Mouse (Mus musculus): Measurements from ENCODE around the gene Pygb. TPM values are rescaled to one million over a fixed set of nuclear protein-coding genes. Genes with fewer than 3 reads are reported as not detected.

Gene Pygb
- 100 to 1,000 TPM; 135 to 136 TPM for total RNA-seq (2021)

GRCm38 (mm10) chr2:150786251-150787180, at the start of gene Pygb:
TSS of gene Pygb (plus strand) at chr2:150786735.
- intact Hi-C loops (cut with DNase I), result loop anchor here (2.0 kb wide), 1 partner anchor 38 kb away; the partner anchor contains the start of gene Entpd6
- DNase-seq (ENCODE audit: extremely low spot score in 1 of 2, low spot score in 2 of 2), result peak; percentile 78 to 92

- intact Hi-C loops (cut with DNase I), result no loop called here
- DNase-seq (ENCODE audit: extremely low spot score in 1 of 2, low spot score in 2 of 2), result no peak
Measured at GRCm38 (mm10) chr2:150737881-150738280, 48.7 kb upstream of the Pygb start.

- DNase-seq (ENCODE audit: extremely low spot score in 1 of 2, low spot score in 2 of 2), result no peak
- intact Hi-C loops (cut with DNase I), result no loop called here
Measured at GRCm38 (mm10) chr2:150740145-150740841, 46.2 kb upstream of the Pygb start.

- DNase-seq (ENCODE audit: extremely low spot score in 1 of 2, low spot score in 2 of 2), result no peak
- intact Hi-C loops (cut with DNase I), result no loop called here
Measured at GRCm38 (mm10) chr2:150741405-150741804, 45.1 kb upstream of the Pygb start.

- intact Hi-C loops (cut with DNase I), result no loop called here
- DNase-seq (ENCODE audit: extremely low spot score in 1 of 2, low spot score in 2 of 2), result no peak
Measured at GRCm38 (mm10) chr2:150745016-150745415, 41.5 kb upstream of the Pygb start.

- peak; percentile 95 to 97 for DNase-seq (ENCODE audit: extremely low spot score in 1 of 2, low spot score in 2 of 2)
- intact Hi-C loops (cut with DNase I), result loop anchor here (2.0 kb wide), 3 partner anchors 38 to 140 kb away; partner anchors contain the start of genes Apmap and Pygb
Measured at GRCm38 (mm10) chr2:150748854-150749253, 37.7 kb upstream of the Pygb start, which contains the start of gene Entpd6. TSS of gene Entpd6 (plus strand) at chr2:150749042.

GRCm38 (mm10) chr2:150749283-150749682, 37.3 kb upstream of the Pygb start:
- intact Hi-C loops (cut with DNase I), result loop anchor here (2.0 kb wide), 3 partner anchors 38 to 140 kb away; partner anchors contain the start of genes Apmap and Pygb
- peak in 1 of 2 experiments; percentile 69 for DNase-seq (ENCODE audit: extremely low spot score in 1 of 2, low spot score in 2 of 2)

DNA sequence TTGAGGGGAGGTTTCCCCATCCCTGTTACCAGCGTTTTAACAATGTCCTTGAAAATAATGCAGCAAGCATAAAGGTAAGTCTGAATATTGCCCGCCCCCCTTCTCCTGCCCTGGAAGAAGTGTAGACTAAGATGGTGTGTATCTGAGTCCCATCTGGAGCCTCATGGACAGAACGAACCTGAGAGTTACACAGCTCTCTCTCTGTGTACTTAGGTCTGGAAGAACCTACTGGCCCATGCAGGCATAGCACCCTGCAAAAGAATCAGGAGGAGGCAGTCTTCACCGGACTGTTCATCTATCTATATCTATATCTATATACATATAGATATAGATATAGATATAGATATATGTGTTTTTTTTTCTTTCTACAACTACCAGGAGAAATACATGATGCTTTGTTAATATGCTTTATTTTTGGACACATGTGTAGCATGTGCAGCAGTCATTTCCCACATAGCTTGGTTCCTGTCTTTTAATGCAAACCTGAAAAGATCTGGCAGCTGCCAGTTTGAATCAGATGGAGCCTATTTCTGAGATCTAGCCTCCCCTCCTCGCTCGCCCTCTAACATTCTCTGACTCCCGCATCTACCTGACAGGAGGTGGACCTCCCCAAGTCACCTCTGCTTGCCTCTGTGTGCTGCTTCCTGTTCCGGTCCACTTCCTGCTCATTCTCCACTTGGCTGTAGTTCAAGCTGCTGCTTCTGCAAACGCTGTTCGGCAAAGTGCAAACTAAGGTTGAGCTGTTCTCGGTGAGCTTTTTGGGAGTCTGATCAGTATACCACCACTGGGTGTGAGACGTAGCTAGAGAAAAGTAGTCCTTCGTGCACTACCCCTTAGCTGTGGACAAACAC, 36.2 kb upstream of the Pygb start:
- no peak for DNase-seq (ENCODE audit: extremely low spot score in 1 of 2, low spot score in 2 of 2)
- intact Hi-C loops (cut with DNase I), result no loop called here

- intact Hi-C loops (cut with DNase I), result no loop called here
- DNase-seq (ENCODE audit: extremely low spot score in 1 of 2, low spot score in 2 of 2), result no peak
Measured at GRCm38 (mm10) chr2:150755016-150755415, 31.5 kb upstream of the Pygb start.

DNA sequence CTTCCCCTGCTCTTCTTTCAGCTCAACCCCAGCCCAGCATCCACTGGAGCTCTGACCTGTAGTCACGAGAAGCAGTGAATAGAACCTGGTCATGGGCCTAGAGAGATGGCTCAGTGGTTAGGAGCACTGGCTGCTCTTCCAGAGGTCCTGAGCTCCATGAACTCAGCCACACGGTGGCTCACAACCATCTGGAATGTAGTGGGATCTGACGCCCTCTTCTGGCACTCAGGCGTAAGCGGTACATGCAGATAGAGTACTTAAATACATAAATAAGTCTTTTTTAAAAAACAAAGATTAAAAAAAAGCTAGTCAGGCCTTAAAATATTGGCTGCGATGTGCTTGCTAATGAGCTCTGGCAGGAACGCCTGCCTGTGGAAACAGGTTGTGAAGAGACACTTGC, 25.1 kb upstream of the Pygb start:
- intact Hi-C loops (cut with DNase I), result no loop called here

GRCm38 (mm10) chr2:150765619-150766018, 20.9 kb upstream of the Pygb start:
- DNase-seq (ENCODE audit: extremely low spot score in 1 of 2, low spot score in 2 of 2), result peak in 1 of 2 experiments; percentile 64
- intact Hi-C loops (cut with DNase I), result no loop called here

More for the DNA sequence above, 25.1 kb upstream of the Pygb start:
- DNase-seq (ENCODE audit: extremely low spot score in 1 of 2, low spot score in 2 of 2), result no peak

DNA sequence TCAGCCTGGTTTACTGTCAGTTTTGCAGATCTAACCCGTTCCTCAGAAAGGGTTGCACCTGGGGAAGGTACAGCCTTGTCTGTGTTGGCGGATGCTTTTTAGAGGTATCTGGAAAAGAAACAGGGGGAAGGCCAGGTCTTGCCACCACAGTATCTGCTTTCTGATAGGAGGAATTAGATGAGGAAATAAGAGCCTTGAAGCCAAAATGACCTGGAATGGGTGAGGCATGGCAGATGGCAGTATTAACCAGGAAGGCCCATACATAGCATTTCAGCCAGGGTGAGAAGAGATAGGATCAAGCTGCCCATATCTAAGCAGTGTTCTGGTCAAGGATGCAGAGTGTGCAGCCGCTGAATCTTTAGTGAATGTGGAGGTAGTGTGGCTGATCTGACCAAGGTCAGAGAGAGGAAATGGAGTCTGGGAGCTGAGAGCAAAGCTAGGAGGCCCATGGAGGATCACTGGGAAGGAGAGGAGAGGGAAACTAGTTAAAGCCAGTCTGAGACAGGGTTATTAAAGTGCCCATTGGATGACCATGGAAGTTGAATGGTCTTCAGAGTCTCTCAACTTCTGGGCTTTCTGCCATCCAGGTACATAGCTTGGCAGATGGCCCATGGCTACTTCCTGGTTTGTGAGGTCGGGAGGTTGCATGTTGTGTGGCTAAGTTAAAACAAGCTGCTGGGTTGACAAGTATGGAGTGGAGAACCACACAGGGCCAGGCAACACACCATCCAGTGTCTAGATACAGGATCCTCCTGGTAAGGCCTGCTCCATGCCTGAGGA, 20.3 kb upstream of the Pygb start:
- intact Hi-C loops (cut with DNase I), result no loop called here
- DNase-seq (ENCODE audit: extremely low spot score in 1 of 2, low spot score in 2 of 2), result no peak

DNA sequence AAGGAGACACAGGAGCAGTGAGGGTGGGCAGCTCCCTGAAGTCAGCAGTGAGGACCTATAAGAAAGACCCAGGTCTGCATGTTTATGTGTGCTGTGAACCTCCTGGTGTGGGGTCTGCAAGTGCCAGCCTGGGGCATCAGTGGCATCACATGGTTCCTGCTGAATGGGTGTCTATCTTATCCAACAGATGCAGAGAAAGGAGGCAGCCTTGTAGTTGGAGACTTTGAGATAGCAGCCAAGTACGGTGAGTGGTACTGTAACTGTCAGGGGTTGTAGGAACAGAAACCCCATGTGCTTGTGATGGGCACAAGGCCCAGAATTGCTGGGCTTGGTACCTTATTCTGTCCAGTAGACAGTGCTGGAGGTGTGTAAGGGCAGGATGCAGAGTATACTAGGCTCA, 17.9 kb upstream of the Pygb start:
- DNase-seq (ENCODE audit: extremely low spot score in 1 of 2, low spot score in 2 of 2), result no peak
- intact Hi-C loops (cut with DNase I), result no loop called here

DNA sequence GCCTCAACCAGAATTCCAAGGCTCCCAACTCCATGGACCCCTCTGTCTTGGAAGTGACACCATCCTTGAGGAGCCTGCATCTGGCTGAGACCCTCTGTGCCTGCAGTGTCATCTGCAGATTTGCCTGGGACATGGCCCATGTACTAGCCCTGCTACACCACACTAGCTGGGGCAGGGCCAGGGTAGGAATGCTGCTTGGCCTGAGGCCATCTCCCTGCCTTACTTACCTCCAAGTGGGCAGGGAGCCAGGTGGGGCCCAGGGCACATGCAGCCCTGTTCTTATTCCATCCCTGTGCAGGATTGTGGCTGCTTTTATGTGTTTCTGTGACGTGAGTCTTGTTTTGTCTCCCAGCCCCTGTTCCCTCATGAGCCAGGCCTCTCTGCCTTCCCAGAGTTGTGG, 15.8 kb upstream of the Pygb start:
- peak in 1 of 2 experiments; percentile 70 for DNase-seq (ENCODE audit: extremely low spot score in 1 of 2, low spot score in 2 of 2)
- intact Hi-C loops (cut with DNase I), result no loop called here

- DNase-seq (ENCODE audit: extremely low spot score in 1 of 2, low spot score in 2 of 2), result no peak
- intact Hi-C loops (cut with DNase I), result no loop called here
Measured at GRCm38 (mm10) chr2:150771169-150771568, 15.4 kb upstream of the Pygb start.

DNA sequence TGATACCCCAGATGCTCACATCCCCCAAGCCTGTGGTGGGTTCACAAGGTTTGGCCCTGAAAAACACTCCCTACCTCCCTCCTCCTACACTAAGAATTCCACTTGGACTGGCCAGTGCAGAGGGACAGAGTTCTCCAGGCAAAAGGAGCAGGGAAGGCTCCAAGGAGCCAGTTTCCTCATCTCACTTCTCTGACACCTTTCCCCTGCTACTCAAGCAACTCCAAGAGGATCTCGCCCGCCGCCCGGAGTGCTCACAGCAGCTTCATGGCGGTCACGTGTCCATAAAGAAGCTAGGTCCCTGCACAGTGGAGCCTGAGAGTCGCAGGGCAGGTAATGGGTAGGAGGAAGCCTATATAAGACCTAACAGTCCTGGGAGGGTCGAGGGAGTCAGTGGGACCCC, 14.5 kb upstream of the Pygb start:
- DNase-seq (ENCODE audit: extremely low spot score in 1 of 2, low spot score in 2 of 2), result no peak
- intact Hi-C loops (cut with DNase I), result no loop called here

DNA sequence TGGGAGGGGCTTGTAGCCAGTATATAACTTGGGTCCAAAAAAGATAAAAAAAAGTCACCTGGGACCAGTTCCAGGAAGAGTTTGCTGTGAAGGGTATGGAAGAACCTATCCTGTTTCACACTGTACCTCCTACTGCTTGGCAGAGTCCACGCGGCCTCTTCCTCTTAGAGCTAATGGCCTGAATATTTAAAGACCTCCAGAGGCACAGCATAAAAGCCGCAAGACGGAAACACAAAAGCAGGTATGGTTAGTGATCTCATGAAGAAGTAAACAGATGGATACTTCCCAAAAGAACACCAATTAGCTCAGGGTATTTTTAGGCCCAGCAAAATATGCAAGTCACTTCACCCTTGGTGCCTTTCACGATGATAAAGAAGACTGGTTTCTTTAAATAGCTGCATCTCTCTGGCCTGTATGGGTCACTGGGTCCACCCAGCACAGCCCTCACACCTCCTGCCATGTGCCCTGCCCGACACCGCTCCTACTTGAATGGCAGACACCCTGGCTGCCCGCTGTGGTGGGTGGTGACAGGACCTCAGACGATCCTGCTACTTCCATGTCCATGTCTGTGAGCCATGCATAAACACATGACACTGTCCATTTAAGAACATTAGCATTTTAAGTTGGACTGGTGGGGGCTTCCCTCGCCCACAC, 13.9 kb upstream of the Pygb start:
- intact Hi-C loops (cut with DNase I), result no loop called here
- DNase-seq (ENCODE audit: extremely low spot score in 1 of 2, low spot score in 2 of 2), result no peak

- DNase-seq (ENCODE audit: extremely low spot score in 1 of 2, low spot score in 2 of 2), result no peak
- intact Hi-C loops (cut with DNase I), result no loop called here
Measured at GRCm38 (mm10) chr2:150782801-150783200, 3.7 kb upstream of the Pygb start.
